In the genomic region with DNA sequence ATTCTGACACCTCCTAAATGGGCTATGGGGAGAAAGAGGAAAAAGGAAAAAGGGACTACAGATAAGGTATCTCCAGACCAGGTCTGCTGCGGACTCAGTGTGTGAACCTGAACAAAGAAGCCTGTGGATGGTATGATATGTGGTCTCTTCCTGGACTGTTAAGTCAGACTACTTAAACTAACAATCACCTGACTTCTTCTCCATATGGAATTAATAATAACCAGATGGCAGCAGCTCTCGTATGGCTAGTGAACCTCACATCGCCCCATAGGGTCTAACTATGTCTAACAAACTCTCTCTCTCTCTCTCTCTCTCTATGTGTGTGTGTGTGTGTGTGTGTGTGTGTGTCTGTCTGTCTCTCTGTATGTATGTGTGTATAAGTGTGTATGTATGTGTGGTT, we compare ENCODE assay signal across 26 mouse cellular contexts. TPM values are rescaled to one million over a fixed set of nuclear protein-coding genes. Genes with fewer than 3 reads are reported as not detected.
DNase-seq lines count a peak whose midpoint lies in the region; ATAC-seq lines count a peak whose summit lies in the region.
"Had no signal": no experiment of that assay in that cellular context is flagged by ENCODE, and none has a peak within 500 bp of the region (broad histone marks: within the 10 kb centered on the region; RNA-seq: fewer than 3 reads in every experiment).

No protein-coding gene starts in this region.

- peak; percentile 16 for DNase-seq in embryo, embryonic 10.5 days (ENCODE audit: low spot score)
- peak; percentile 72 for DNase-seq in embryonic facial prominence, embryonic 11.5 days (ENCODE audit: low spot score)
- DNase-seq in limb, embryonic 10.5 days (ENCODE audit: low spot score) = no peak
- peak; percentile 23 for DNase-seq in mesoderm, embryonic 11.5 days (ENCODE audit: low read depth, low spot score)
- no peak for DNase-seq in lung, postnatal 25 days (ENCODE audit: low spot score)
- DNase-seq in layer of hippocampus, adult 8-10 months (ENCODE audit: low spot score in 2 of 2) = no peak
- DNase-seq: adrenal gland, postnatal 10 days; cerebellum, adult 11-12 months; cerebellum, adult 9-10 months; cerebellum, postnatal 25 days; gastrocnemius, postnatal 10 days; heart, adult 18-20 months; heart, postnatal 10 days; heart, postnatal 4 days had no signal

- no peaks in the 10 kb centered on the region for H3K4me1 ChIP-seq in embryonic facial prominence, embryonic 11.5 days (ENCODE audit: control insufficient read depth, insufficient read depth, low read length)
- peaks cover 9% of the 10 kb centered on the region for H3K4me1 ChIP-seq in limb, embryonic 10.5 days
- H3K4me1 ChIP-seq: forebrain, embryonic 15.5 days; heart, embryonic 10.5 days; hindbrain, embryonic 12.5 days had no signal

- no peak overlapping the region for H3K4me3 ChIP-seq in embryonic facial prominence, embryonic 11.5 days (ENCODE audit: low read depth, low read length)
- H3K4me3 ChIP-seq in limb, embryonic 10.5 days = no peak overlapping the region
- H3K4me3 ChIP-seq: forebrain, embryonic 15.5 days; heart, embryonic 10.5 days; hindbrain, embryonic 12.5 days had no signal

- no peaks in the 10 kb centered on the region for H3K9me3 ChIP-seq in embryonic facial prominence, embryonic 11.5 days (replicated peaks; ENCODE audit: control insufficient read depth, low read length)
- H3K9me3 ChIP-seq in limb, embryonic 10.5 days (replicated peaks) = no peaks in the 10 kb centered on the region
- H3K9me3 ChIP-seq: forebrain, embryonic 15.5 days; heart, embryonic 10.5 days; hindbrain, embryonic 12.5 days had no signal

- WGBS in embryonic facial prominence, embryonic 11.5 days = 51% methylated on average over 3 of the region's 3 CpGs
- WGBS in limb, embryonic 10.5 days = 45% methylated on average over 3 of the region's 3 CpGs

- H3K4me2 ChIP-seq in embryonic facial prominence, embryonic 11.5 days (ENCODE audit: low read depth, low read length) = no peak overlapping the region
- H3K4me2 ChIP-seq: forebrain, embryonic 15.5 days; hindbrain, embryonic 12.5 days had no signal

- peak; percentile 75 for ATAC-seq in embryonic facial prominence, embryonic 11.5 days (replicated peaks; ENCODE audit: insufficient number of reproducible peaks, low FRiP score, low TSS enrichment, low read depth)
- no peak for ATAC-seq in megakaryocyte progenitor cell, adult 5-6 weeks (replicated peaks; ENCODE audit: poor library complexity)
- ATAC-seq: forebrain, embryonic 15.5 days; hindbrain, embryonic 16.5 days had no signal

- no peaks in the 10 kb centered on the region for H3K27me3 ChIP-seq in embryonic facial prominence, embryonic 11.5 days (ENCODE audit: control insufficient read depth, insufficient read depth, low read length)
- H3K27me3 ChIP-seq in limb, embryonic 10.5 days (ENCODE audit: low read depth, poor library complexity, severe bottlenecking) = no peaks in the 10 kb centered on the region
- H3K27me3 ChIP-seq: forebrain, embryonic 15.5 days; hindbrain, embryonic 12.5 days had no signal

- H3K36me3 ChIP-seq in embryonic facial prominence, embryonic 11.5 days (replicated peaks; ENCODE audit: control insufficient read depth, insufficient read depth, low read depth, low read length) = no peaks in the 10 kb centered on the region
- no peaks in the 10 kb centered on the region for H3K36me3 ChIP-seq in limb, embryonic 10.5 days
- H3K36me3 ChIP-seq: forebrain, embryonic 15.5 days; heart, embryonic 10.5 days; hindbrain, embryonic 12.5 days had no signal

- no peak overlapping the region for H3K9ac ChIP-seq in embryonic facial prominence, embryonic 11.5 days (replicated peaks; ENCODE audit: low read length)
- H3K9ac ChIP-seq: forebrain, embryonic 15.5 days; hindbrain, embryonic 12.5 days had no signal

- H3K27ac ChIP-seq in embryonic facial prominence, embryonic 11.5 days (replicated peaks; ENCODE audit: low read depth, low read length) = no peak overlapping the region
- H3K27ac ChIP-seq in limb, embryonic 10.5 days = peak overlapping the region; percentile 51; the same call in 1 of the 2 replicates
- H3K27ac ChIP-seq: forebrain, embryonic 15.5 days; heart, embryonic 10.5 days; hindbrain, embryonic 12.5 days had no signal

RNA-seq across cellular contexts. Expression of a gene that starts 2.1 kb away (rescaled TPM):
- polyA plus RNA-seq in embryonic facial prominence, embryonic 11.5 days (2014; fragmentation: Nextera tagmentation; extraction: Ambion mirVana) = not detected in 2 replicates
- not detected in 2 replicates for polyA plus RNA-seq in limb, embryonic 10.5 days (2016; fragmentation: Nextera tagmentation; extraction: Ambion mirVana)
- total RNA-seq in layer of hippocampus, adult 8-10 months (2022) = not detected
- not detected in 2 replicates for total RNA-seq in megakaryocyte progenitor cell, adult 5-6 weeks (2015)
- total RNA-seq in megakaryocyte progenitor cell, adult 5-6 weeks (2017) = not detected in 2 replicates
- total RNA-seq: adrenal gland, postnatal 10 days; gastrocnemius, postnatal 10 days; gastrocnemius, postnatal 4 days; heart, adult 18-20 months; heart, postnatal 10 days; heart, postnatal 4 days; MEL had no signal
- polyA plus RNA-seq: C2C12; cortical plate, adult 2 months; forebrain, embryonic 11.5 days; forebrain, embryonic 15.5 days; frontal cortex, adult 2 months; heart, embryonic 10.5 days; heart, embryonic 14.5 days; hindbrain, embryonic 12.5 days; hindbrain, embryonic 16.5 days had no signal

Comparison
In these comparisons a context has a peak if more than half of its experiments do, and no peak if none do; other contexts are left out.
1. DNase-seq: peak in embryo, embryonic 10.5 days (single experiment), embryonic facial prominence, embryonic 11.5 days (single experiment) and mesoderm, embryonic 11.5 days (single experiment); none in limb, embryonic 10.5 days (single experiment), lung, postnatal 25 days (single experiment) and layer of hippocampus, adult 8-10 months (0 of 2).